Mouse (Mus musculus): ENCODE measurements around the gene Lef1. TPM values are rescaled to one million over a fixed set of nuclear protein-coding genes. Genes with fewer than 3 reads are reported as not detected.

Gene Lef1
- total RNA-seq (2017), result not detected in 2 replicates

GRCm38 (mm10) chr3:131110191-131111150 is at the start of gene Lef1:
Gene Lef1 (plus strand): TSS chr3:131110471.
- ATAC-seq (replicated peaks; ENCODE audit: low read depth, poor library complexity, severe bottlenecking), result no peak

- no peak for ATAC-seq (replicated peaks; ENCODE audit: low read depth, poor library complexity, severe bottlenecking)
Observed at GRCm38 (mm10) chr3:131065001-131065400, 45.3 kb upstream of the Lef1 start.

- ATAC-seq (replicated peaks; ENCODE audit: low read depth, poor library complexity, severe bottlenecking), result no peak
Observed at GRCm38 (mm10) chr3:131066171-131066570, 44.1 kb upstream of the Lef1 start.

- no peak for ATAC-seq (replicated peaks; ENCODE audit: low read depth, poor library complexity, severe bottlenecking)
Observed at GRCm38 (mm10) chr3:131068000-131068399, 42.3 kb upstream of the Lef1 start.

- ATAC-seq (replicated peaks; ENCODE audit: low read depth, poor library complexity, severe bottlenecking), result no peak
Observed at GRCm38 (mm10) chr3:131070210-131070609, 40.1 kb upstream of the Lef1 start.

GRCm38 (mm10) chr3:131072661-131073060 is 37.6 kb upstream of the Lef1 start:
- ATAC-seq (replicated peaks; ENCODE audit: low read depth, poor library complexity, severe bottlenecking), result no peak

GRCm38 (mm10) chr3:131073946-131074345 is 36.3 kb upstream of the Lef1 start:
- no peak for ATAC-seq (replicated peaks; ENCODE audit: low read depth, poor library complexity, severe bottlenecking)

- peak; percentile 78 for ATAC-seq (replicated peaks; ENCODE audit: low read depth, poor library complexity, severe bottlenecking)
Observed at GRCm38 (mm10) chr3:131078041-131078621, 32.1 kb upstream of the Lef1 start.

- ATAC-seq (replicated peaks; ENCODE audit: low read depth, poor library complexity, severe bottlenecking), result no peak
Observed at GRCm38 (mm10) chr3:131078719-131079118, 31.6 kb upstream of the Lef1 start.

- ATAC-seq (replicated peaks; ENCODE audit: low read depth, poor library complexity, severe bottlenecking), result peak; percentile 43
Observed at GRCm38 (mm10) chr3:131083722-131084121, 26.5 kb upstream of the Lef1 start.

GRCm38 (mm10) chr3:131084718-131085561 is 25.3 kb upstream of the Lef1 start:
- peak; percentile 71 for ATAC-seq (replicated peaks; ENCODE audit: low read depth, poor library complexity, severe bottlenecking)

- ATAC-seq (replicated peaks; ENCODE audit: low read depth, poor library complexity, severe bottlenecking), result peak; percentile 78
Observed at GRCm38 (mm10) chr3:131085978-131086377, 24.3 kb upstream of the Lef1 start.

GRCm38 (mm10) chr3:131089721-131090120 is 20.6 kb upstream of the Lef1 start:
- ATAC-seq (replicated peaks; ENCODE audit: low read depth, poor library complexity, severe bottlenecking), result no peak

GRCm38 (mm10) chr3:131092113-131092512 is 18.2 kb upstream of the Lef1 start:
- no peak for ATAC-seq (replicated peaks; ENCODE audit: low read depth, poor library complexity, severe bottlenecking)

- ATAC-seq (replicated peaks; ENCODE audit: low read depth, poor library complexity, severe bottlenecking), result no peak
Observed at GRCm38 (mm10) chr3:131093736-131094135, 16.5 kb upstream of the Lef1 start.

- ATAC-seq (replicated peaks; ENCODE audit: low read depth, poor library complexity, severe bottlenecking), result no peak
Observed at GRCm38 (mm10) chr3:131096105-131096504, 14.2 kb upstream of the Lef1 start.

- ATAC-seq (replicated peaks; ENCODE audit: low read depth, poor library complexity, severe bottlenecking), result no peak
Observed at GRCm38 (mm10) chr3:131102191-131102774, 8.0 kb upstream of the Lef1 start.

GRCm38 (mm10) chr3:131105362-131105761 is 4.9 kb upstream of the Lef1 start:
- no peak for ATAC-seq (replicated peaks; ENCODE audit: low read depth, poor library complexity, severe bottlenecking)

- ATAC-seq (replicated peaks; ENCODE audit: low read depth, poor library complexity, severe bottlenecking), result peak; percentile 39; the same call in 1 of the 2 replicates
Observed at GRCm38 (mm10) chr3:131105940-131106401, 4.3 kb upstream of the Lef1 start.
